Mouse (Mus musculus) spleen, adult 12 weeks (tissue): ENCODE data around the gene Slc39a11.

Experiments used
- DNase-seq: peaks from one replicate; pipeline ENCODE4 v3.0.0; 2022; ENCODE audit warnings: low spot score

The Slc39a11 gene

GRCm38 (mm10) chr11:113284951-113285741, 364.7 kb downstream of the Slc39a11 start:
- no peak for DNase-seq

- DNase-seq = no peak
Measured at GRCm38 (mm10) chr11:113283376-113283811, 366.5 kb downstream of the Slc39a11 start.

- no peak for DNase-seq
Measured at GRCm38 (mm10) chr11:113278238-113278637, 371.6 kb downstream of the Slc39a11 start.

GRCm38 (mm10) chr11:113277034-113277612, 372.8 kb downstream of the Slc39a11 start:
- DNase-seq = no peak

- DNase-seq = no peak
Measured at GRCm38 (mm10) chr11:113276518-113276917, 373.4 kb downstream of the Slc39a11 start.

GRCm38 (mm10) chr11:113274037-113274436, 375.8 kb downstream of the Slc39a11 start:
- DNase-seq = no peak

- no peak for DNase-seq
Measured at GRCm38 (mm10) chr11:113271857-113272256, 378.0 kb downstream of the Slc39a11 start.

GRCm38 (mm10) chr11:113268831-113269319, 381.0 kb downstream of the Slc39a11 start:
- no peak for DNase-seq

GRCm38 (mm10) chr11:113267516-113268230, 382.2 kb downstream of the Slc39a11 start:
- DNase-seq = no peak

GRCm38 (mm10) chr11:113266706-113267105, 383.2 kb downstream of the Slc39a11 start:
- no peak for DNase-seq

GRCm38 (mm10) chr11:113265567-113265966, 384.3 kb downstream of the Slc39a11 start:
- DNase-seq = no peak

GRCm38 (mm10) chr11:113263971-113264370, 385.9 kb downstream of the Slc39a11 start:
- DNase-seq = no peak

GRCm38 (mm10) chr11:113262062-113262461, 387.8 kb downstream of the Slc39a11 start:
- DNase-seq = no peak

- DNase-seq = no peak
Measured at GRCm38 (mm10) chr11:113261421-113261820, 388.5 kb downstream of the Slc39a11 start.

GRCm38 (mm10) chr11:113259712-113260382, 390.0 kb downstream of the Slc39a11 start:
- DNase-seq = no peak

GRCm38 (mm10) chr11:113258016-113258415, 391.9 kb downstream of the Slc39a11 start:
- no peak for DNase-seq

GRCm38 (mm10) chr11:113254653-113255052, 395.2 kb downstream of the Slc39a11 start:
- DNase-seq = no peak

- DNase-seq = no peak
Measured at GRCm38 (mm10) chr11:113253169-113253568, 396.7 kb downstream of the Slc39a11 start.

- no peak for DNase-seq
Measured at GRCm38 (mm10) chr11:113251172-113251571, 398.7 kb downstream of the Slc39a11 start.

- no peak for DNase-seq
Measured at GRCm38 (mm10) chr11:113246475-113246874, 403.4 kb downstream of the Slc39a11 start.

- DNase-seq = no peak
Measured at GRCm38 (mm10) chr11:113245666-113246065, 404.2 kb downstream of the Slc39a11 start.

GRCm38 (mm10) chr11:113234432-113234831, 415.4 kb downstream of the Slc39a11 start:
- no peak for DNase-seq
